Mouse (Mus musculus): ENCODE results near the gene Evc.

DNA sequence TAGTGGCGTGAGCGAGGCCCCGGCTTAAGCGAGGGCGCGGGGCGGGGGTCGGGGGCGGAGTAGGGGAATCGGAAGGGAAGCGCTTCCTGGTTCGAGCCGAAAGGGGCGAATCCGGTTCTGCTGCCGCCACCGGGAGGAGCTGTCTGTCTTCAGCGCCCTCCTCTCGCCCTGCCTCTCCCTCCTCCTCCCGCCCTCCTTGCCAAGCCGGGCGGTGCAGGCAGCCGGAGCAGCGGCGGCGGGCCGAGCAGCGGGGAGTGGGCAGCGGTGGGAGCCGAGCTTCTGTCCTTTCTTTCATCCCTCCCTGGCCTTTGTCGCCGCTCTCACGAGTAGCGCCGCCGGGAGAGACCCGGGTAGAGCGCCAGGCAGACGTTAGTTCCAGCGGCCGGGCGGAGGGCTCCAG is 91.0 kb downstream of the Evc start:
- TF ChIP-seq POLR2A (IDR thresholded peaks at IDR 0.05; ENCODE audit: borderline replicate concordance, insufficient read depth, low read length), result peak; percentile 48; the same call in 1 of the 2 replicates
- TF ChIP-seq CTCF (IDR thresholded peaks at IDR 0.05; ENCODE audit: borderline replicate concordance, insufficient read depth, low read depth, low read length), result 0 out of 2 replicates have a peak, but pooled peaks have one; percentile 18
